Mouse (Mus musculus) lung, postnatal 4 days (tissue): ENCODE data around the gene Hadh.
A peak's percentile ranks its signal among the peaks of the same experiment; 100 is the strongest.

ENCODE experiments used
- DNase-seq, 2 experiments: peaks; one replicate each; pipeline ENCODE4 v3.0.0; 2021

Hadh gene

GRCm38 (mm10) chr3:131271559-131272373 lies at the start of gene Hadh:
Gene Hadh, minus strand, starts transcription at chr3:131272101.
- DNase-seq = peak; percentile 91 to 92

GRCm38 (mm10) chr3:131320184-131320583 lies 48.3 kb upstream of the Hadh start:
- DNase-seq = peak; percentile 66 to 80

- no peak for DNase-seq
Observed at GRCm38 (mm10) chr3:131318211-131318610, 46.3 kb upstream of the Hadh start.

- DNase-seq = no peak
Observed at GRCm38 (mm10) chr3:131317126-131317525, 45.2 kb upstream of the Hadh start.

- DNase-seq = no peak
Observed at GRCm38 (mm10) chr3:131315957-131316510, 44.1 kb upstream of the Hadh start.

- DNase-seq = no peak
Observed at GRCm38 (mm10) chr3:131312340-131312739, 40.4 kb upstream of the Hadh start.

- no peak for DNase-seq
Observed at GRCm38 (mm10) chr3:131310572-131310971, 38.7 kb upstream of the Hadh start.

GRCm38 (mm10) chr3:131307811-131308210 lies 35.9 kb upstream of the Hadh start:
- DNase-seq = no peak

- no peak for DNase-seq
Observed at GRCm38 (mm10) chr3:131306255-131306654, 34.4 kb upstream of the Hadh start.

GRCm38 (mm10) chr3:131303320-131303714 lies 31.4 kb upstream of the Hadh start:
- DNase-seq = no peak

- DNase-seq = peak; percentile 90 to 91
Observed at GRCm38 (mm10) chr3:131302452-131303319, 30.8 kb upstream of the Hadh start, which contains the start of gene Cyp2u1. Gene Cyp2u1, minus strand, starts transcription at chr3:131303227.

- no peak for DNase-seq
Observed at GRCm38 (mm10) chr3:131299908-131300307, 28.0 kb upstream of the Hadh start.

GRCm38 (mm10) chr3:131299078-131299477 lies 27.2 kb upstream of the Hadh start:
- no peak for DNase-seq

GRCm38 (mm10) chr3:131296893-131297292 lies 25.0 kb upstream of the Hadh start:
- no peak for DNase-seq

GRCm38 (mm10) chr3:131295513-131296200 lies 23.8 kb upstream of the Hadh start:
- peak; percentile 54 to 86 for DNase-seq

GRCm38 (mm10) chr3:131294503-131294902 lies 22.6 kb upstream of the Hadh start:
- no peak for DNase-seq

- DNase-seq = no peak
Observed at GRCm38 (mm10) chr3:131292959-131293358, 21.1 kb upstream of the Hadh start.

- no peak for DNase-seq
Observed at GRCm38 (mm10) chr3:131292349-131292748, 20.4 kb upstream of the Hadh start.

- no peak for DNase-seq
Observed at GRCm38 (mm10) chr3:131291890-131292289, 20.0 kb upstream of the Hadh start.

- peak; percentile 46 to 83 for DNase-seq
Observed at GRCm38 (mm10) chr3:131274151-131274550, 2.2 kb upstream of the Hadh start.

GRCm38 (mm10) chr3:131272374-131273100 lies 636 bp upstream of the Hadh start:
- DNase-seq = no peak

GRCm38 (mm10) chr3:131271157-131271556 lies 744 bp downstream of the Hadh start:
- DNase-seq = peak; percentile 73 to 74
